ENCODE assay signal across 9 mouse cellular contexts in genomic region chrX:41400058-41400904, GRCm38 (mm10). TPM values are rescaled to one million over a fixed set of nuclear protein-coding genes. Genes with fewer than 3 reads are reported as not detected.
DNase-seq lines count a peak whose midpoint lies in the region; ATAC-seq lines count a peak whose summit lies in the region.
"Had no signal": no experiment of that assay in that cellular context is flagged by ENCODE, and none has a peak within 500 bp of the region (broad histone marks: within the 10 kb centered on the region; RNA-seq: fewer than 3 reads in every experiment).

Gene Gria3 (plus strand): TSS chrX:41400854.

- H3K9me3 ChIP-seq in forebrain, embryonic 16.5 days (ENCODE audit: control insufficient read depth, low read length) = no peaks in the 10 kb centered on the region
- H3K9me3 ChIP-seq in liver, embryonic 12.5 days (replicated peaks) = no peaks in the 10 kb centered on the region

- DNase-seq in heart, adult 11 months = peak; percentile 83
- no peak for DNase-seq in heart, adult 8-10 months (ENCODE audit: low spot score)
- DNase-seq in adrenal gland, adult 8-10 months = no peak
- DNase-seq in kidney, postnatal 10 days = peak; percentile 14
- peak; percentile 46 for DNase-seq in retina, embryonic 14.5 days (ENCODE audit: low spot score)

- H3K27ac ChIP-seq in forebrain, embryonic 16.5 days (ENCODE audit: low read length) = peak within 1 kb of the TSS; percentile 14; the same call in 1 of the 2 replicates
- no peak within 1 kb of the TSS for H3K27ac ChIP-seq in liver, embryonic 12.5 days

- 19% methylated on average over 21 of the region's 21 CpGs for WGBS in forebrain, embryonic 16.5 days
- 10% methylated on average over 21 of the region's 21 CpGs for WGBS in liver, embryonic 12.5 days (ENCODE audit: insufficient replicate concordance)

- peak within 1 kb of the TSS; percentile 70 for H3K4me2 ChIP-seq in forebrain, embryonic 16.5 days (ENCODE audit: low read length)
- H3K4me2 ChIP-seq in liver, embryonic 12.5 days = peak within 1 kb of the TSS; percentile 60

- ATAC-seq in forebrain, embryonic 16.5 days = peak; percentile 81
- peak; percentile 35; the same call in 1 of the 2 replicates for ATAC-seq in liver, embryonic 12.5 days
- ATAC-seq in cerebellum, adult (ENCODE audit: insufficient number of reproducible peaks, low FRiP score, low TSS enrichment) = no peak
- ATAC-seq: Patski had no signal

- no peaks in the 10 kb centered on the region for H3K27me3 ChIP-seq in forebrain, embryonic 16.5 days (replicated peaks; ENCODE audit: control insufficient read depth, insufficient read depth, low read length)
- H3K27me3 ChIP-seq in liver, embryonic 12.5 days (replicated peaks) = peaks cover 33% of the 10 kb centered on the region

- H3K4me3 ChIP-seq in forebrain, embryonic 16.5 days (replicated peaks; ENCODE audit: low read length) = peak within 1 kb of the TSS; percentile 52
- peak within 1 kb of the TSS; percentile 44 for H3K4me3 ChIP-seq in liver, embryonic 12.5 days

- H3K4me1 ChIP-seq in forebrain, embryonic 16.5 days (replicated peaks; ENCODE audit: control insufficient read depth, insufficient read depth, low read length) = peaks cover 2% of the 10 kb centered on the region; the same call in 1 of the 2 replicates
- no peaks in the 10 kb centered on the region for H3K4me1 ChIP-seq in liver, embryonic 12.5 days

- H3K9ac ChIP-seq in forebrain, embryonic 16.5 days (replicated peaks; ENCODE audit: low read depth, low read length) = peak within 1 kb of the TSS; percentile 60
- H3K9ac ChIP-seq in liver, embryonic 12.5 days = no peak within 1 kb of the TSS

- no peaks in the 10 kb centered on the region for H3K36me3 ChIP-seq in forebrain, embryonic 16.5 days (ENCODE audit: control insufficient read depth, insufficient read depth)
- H3K36me3 ChIP-seq in liver, embryonic 12.5 days = no peaks in the 10 kb centered on the region

RNA-seq across cellular contexts. Expression of gene Gria3, which starts in this region (rescaled TPM):
- 1 to 10 TPM; 1.5 to 2.0 (median 1.7) TPM for total RNA-seq in heart, adult 8-10 months (2022)
- total RNA-seq in adrenal gland, adult 8-10 months (2022) = 10 to 100 TPM; 12.8 to 80.7 (median 43.0) TPM
- polyA plus RNA-seq in forebrain, embryonic 16.5 days (2015; fragmentation: Nextera tagmentation; extraction: Ambion mirVana) = 18.6 and 20.4 TPM in 2 replicates
- polyA plus RNA-seq in liver, embryonic 12.5 days (2016; fragmentation: Nextera tagmentation; extraction: Ambion mirVana) = 2.2 and 3.5 TPM in 2 replicates
- polyA plus RNA-seq: Patski had no signal

Comparison
In these comparisons a context has a peak if more than half of its experiments do, and no peak if none do; other contexts are left out.
1. RNA of gene Gria3 (total RNA-seq): 12.8 to 80.7 TPM in adrenal gland, adult 8-10 months; 1.5 to 2.0 TPM in heart, adult 8-10 months; every median in the first group is over 4 times any median in the second.
2. DNase-seq: peak in heart, adult 11 months (single experiment), kidney, postnatal 10 days (single experiment) and retina, embryonic 14.5 days (single experiment); none in heart, adult 8-10 months (single experiment) and adrenal gland, adult 8-10 months (single experiment).